Mouse (Mus musculus) frontal cortex, adult 2 months (tissue): ENCODE results near the gene Nln. TPM values are rescaled to one million over a fixed set of nuclear protein-coding genes. Genes with fewer than 3 reads are reported as not detected.

Source experiments
- DNase-seq, 2 experiments: peaks; one replicate each; pipeline ENCODE4 v3.0.0; 2022; ENCODE audit warnings: low spot score in 1 of 2; ENCODE audit errors: extremely low spot score in 1 of 2
- polyA plus RNA-seq: library from polyadenylated mRNA; depleted of rRNA; stranded (reverse); fragments of >200 nt; gene quantifications from 2 replicates; pipeline ENCODE4 v1.2.3, GENCODE M21; 2012

The Nln gene
- polyA plus RNA-seq, 1 experiment = 19.0 TPM

- no peak for DNase-seq
Observed at GRCm38 (mm10) chr13:104100416-104100815, 9.0 kb downstream of the Nln start.

DNA sequence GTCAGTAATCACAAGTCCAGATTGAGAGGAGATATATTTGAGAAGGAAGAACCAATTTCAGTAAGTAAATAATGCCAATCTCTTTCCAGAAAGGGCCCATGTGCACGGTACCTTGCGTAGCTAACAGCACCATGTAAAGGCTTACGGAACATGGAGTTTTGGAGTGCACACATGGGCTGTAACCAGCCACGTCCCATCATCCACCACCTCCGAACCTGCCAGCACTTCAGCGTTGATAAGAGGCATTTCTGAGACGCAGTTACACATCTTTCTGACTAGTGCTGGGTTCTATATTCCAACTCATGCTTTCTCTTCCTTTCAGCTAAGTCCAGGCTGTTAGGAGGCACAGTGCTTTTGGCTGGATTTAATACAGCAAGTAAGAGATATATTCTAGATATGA lies 12.2 kb downstream of the Nln start:
- DNase-seq = no peak

GRCm38 (mm10) chr13:104095955-104096354 lies 13.5 kb downstream of the Nln start:
- DNase-seq = no peak

GRCm38 (mm10) chr13:104094531-104095385 lies 14.7 kb downstream of the Nln start:
- DNase-seq = no peak

- no peak for DNase-seq
Observed at GRCm38 (mm10) chr13:104091734-104092133, 17.7 kb downstream of the Nln start.

- DNase-seq = peak in 1 of 2 experiments; percentile 36
Observed at GRCm38 (mm10) chr13:104089387-104089786, 20.0 kb downstream of the Nln start.

DNA sequence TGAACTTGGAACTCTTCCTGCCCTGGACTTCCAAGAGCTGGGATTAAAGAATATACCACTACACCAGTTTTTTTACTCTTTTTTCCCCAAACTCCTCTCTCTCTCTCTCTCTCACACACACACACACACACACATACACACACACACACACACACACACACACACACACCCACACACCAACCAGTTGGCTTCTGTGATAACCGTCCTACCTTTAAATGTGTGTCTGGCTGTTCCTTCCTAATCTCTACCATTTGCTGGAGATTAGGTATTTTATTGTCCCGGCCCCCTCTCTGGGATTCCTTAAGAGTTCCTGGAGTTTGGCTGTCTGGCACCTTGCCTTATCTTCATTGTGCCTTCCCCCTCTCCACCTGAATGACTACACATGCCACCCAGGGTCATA lies 24.8 kb downstream of the Nln start:
- no peak for DNase-seq

- no peak for DNase-seq
Observed at GRCm38 (mm10) chr13:104082504-104082903, 26.9 kb downstream of the Nln start.

- no peak for DNase-seq
Observed at GRCm38 (mm10) chr13:104076993-104077392, 32.4 kb downstream of the Nln start.

- DNase-seq = no peak
Observed at GRCm38 (mm10) chr13:104074731-104075130, 34.7 kb downstream of the Nln start.

- DNase-seq = no peak
Observed at GRCm38 (mm10) chr13:104074230-104074629, 35.2 kb downstream of the Nln start.

- peak; percentile 44 to 49 for DNase-seq
Observed at GRCm38 (mm10) chr13:104072351-104072750, 37.1 kb downstream of the Nln start.

DNA sequence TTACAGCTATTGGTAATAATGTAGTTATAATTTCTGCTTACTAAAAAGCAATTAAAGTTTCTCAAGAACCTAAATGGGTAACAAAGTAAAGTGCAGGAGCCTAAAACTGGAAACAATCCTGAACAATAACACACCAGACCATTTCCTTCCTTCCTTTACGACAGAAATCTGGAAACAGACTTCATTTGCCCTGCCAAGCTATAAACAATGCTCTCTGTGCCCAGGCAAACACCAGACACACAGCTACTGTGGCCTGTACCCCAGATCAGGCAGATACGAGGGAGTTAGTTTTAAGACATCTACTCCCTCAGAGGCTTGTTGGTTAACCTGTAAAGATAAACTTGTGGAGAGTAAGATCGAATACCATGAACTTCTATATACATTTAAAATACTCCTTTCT lies 38.7 kb downstream of the Nln start:
- no peak for DNase-seq

GRCm38 (mm10) chr13:104069216-104069615 lies 40.2 kb downstream of the Nln start:
- no peak for DNase-seq

GRCm38 (mm10) chr13:104065649-104066347 lies 43.6 kb downstream of the Nln start:
- no peak for DNase-seq

DNA sequence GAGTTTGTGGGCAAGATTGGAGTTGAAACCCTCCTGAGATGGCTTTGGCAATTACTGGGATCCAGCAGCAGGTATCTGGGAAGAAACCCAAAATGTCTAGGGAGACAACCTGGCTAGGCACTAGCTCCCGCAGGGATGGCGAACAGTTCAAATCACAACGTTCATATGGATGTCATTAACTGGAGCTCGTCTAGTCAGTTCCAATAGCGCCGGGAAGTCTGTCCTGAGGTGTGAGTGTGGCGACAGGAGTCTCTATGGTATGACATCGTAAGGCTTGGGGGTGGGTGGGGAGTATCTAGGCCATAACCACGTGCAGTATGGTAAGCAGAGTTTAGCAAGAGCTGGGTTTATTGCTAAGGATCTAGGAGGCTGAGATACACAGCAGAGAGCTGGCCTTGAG lies 46.4 kb downstream of the Nln start:
- DNase-seq = no peak

- no peak for DNase-seq
Observed at GRCm38 (mm10) chr13:104061975-104062750, 47.3 kb downstream of the Nln start.

DNA sequence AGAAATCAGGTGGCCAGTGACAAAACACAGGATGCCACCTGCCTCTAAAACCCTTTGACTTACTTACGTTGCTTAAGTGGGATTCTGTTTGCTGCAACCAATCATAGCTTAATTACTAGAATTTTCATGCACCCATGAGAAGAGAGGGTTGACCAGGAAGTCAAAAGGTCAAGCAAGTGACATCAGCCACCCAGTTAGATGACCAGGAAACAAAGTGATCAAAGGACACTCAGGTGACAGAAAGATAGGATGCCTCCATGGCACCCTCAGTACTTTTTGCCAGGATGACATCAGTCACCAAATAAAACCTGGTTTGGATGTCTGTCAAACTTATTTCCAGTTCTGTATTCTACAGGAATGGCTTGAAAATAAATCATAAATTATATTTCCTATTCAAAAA lies 49.2 kb downstream of the Nln start:
- DNase-seq = no peak

- DNase-seq = no peak
Observed at GRCm38 (mm10) chr13:104059536-104059935, 49.9 kb downstream of the Nln start.

DNA sequence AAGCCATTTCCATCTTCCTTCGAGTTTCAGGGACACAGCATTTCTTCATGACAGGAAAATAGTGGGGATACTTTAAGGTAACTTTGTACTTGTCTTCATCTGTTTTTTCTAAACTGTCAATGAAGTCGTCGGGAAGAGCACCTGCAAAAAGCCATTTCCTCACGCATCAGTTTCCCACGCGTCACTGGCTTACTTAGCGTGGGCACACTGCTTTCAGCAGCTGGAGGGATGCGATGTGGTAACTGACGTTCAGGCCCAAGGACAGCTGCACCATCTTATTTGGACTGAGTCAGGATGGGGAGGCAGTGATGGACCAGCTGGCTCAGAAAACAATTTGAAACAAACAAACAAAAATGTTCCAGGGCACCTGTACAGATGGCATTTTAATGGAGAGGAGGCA lies 50.7 kb downstream of the Nln start:
- no peak for DNase-seq

DNA sequence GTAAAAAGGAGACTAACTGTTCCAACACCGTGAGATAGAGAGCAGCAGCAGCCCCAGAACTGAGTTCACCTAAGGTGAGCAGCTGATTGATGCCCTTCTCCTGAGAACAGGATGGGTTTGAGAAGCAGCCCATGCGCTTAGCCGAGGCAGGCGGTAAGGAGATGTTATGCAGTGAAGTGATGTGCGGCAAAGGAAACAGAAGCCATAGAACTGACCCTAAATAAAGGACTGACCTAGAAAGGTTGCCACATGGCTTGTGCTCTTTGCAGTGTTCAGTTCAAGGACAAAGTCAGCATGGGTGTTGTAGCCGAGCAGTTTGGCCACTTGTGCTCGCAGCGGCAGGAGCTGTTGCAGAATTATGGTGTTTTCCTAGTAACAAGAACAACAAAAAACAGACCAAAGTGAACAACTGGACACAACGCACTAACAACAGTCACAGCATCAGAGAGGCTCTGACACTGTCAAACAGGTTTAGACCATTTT lies 57.1 kb downstream of the Nln start:
- DNase-seq = no peak
